Mouse (Mus musculus) right cerebral cortex, postnatal 10 days (tissue): ENCODE measurements around the gene Ptprn2.

Source experiments
- DNase-seq, 2 experiments: peaks; one replicate each; pipeline ENCODE4 v3.0.0; 2021; ENCODE audit warnings: low spot score in 2 of 2

Ptprn2 gene

GRCm38 (mm10) chr12:116873866-116874585, 388.5 kb downstream of the Ptprn2 start:
- DNase-seq: no peak

GRCm38 (mm10) chr12:116887496-116888281, 402.2 kb downstream of the Ptprn2 start:
- DNase-seq: no peak

- DNase-seq: no peak
These were observed 403.3 kb downstream of the Ptprn2 start for GRCm38 (mm10) chr12:116888856-116889255.

DNA sequence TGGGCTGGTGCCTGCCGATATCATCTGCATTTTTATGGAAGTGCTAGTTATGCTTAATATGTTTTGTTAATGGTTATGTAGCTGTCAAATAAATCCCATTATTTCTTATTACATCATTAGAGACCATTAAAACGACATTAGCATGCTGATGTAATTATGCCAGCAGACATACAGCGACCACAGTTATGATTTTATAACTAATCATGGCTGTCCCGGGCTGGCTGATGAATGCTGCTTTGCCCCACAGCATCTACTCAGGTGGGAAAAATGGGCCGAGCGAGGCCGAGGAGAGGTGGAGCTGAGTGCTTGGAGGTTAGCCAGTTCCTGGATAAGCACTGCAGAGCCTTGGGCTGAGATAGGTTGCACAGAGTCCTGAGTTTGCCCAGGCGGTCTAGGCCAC, 407.1 kb downstream of the Ptprn2 start:
- no peak for DNase-seq

GRCm38 (mm10) chr12:116896651-116897050, 411.1 kb downstream of the Ptprn2 start:
- no peak for DNase-seq

GRCm38 (mm10) chr12:116901773-116902172, 416.3 kb downstream of the Ptprn2 start:
- no peak for DNase-seq

DNA sequence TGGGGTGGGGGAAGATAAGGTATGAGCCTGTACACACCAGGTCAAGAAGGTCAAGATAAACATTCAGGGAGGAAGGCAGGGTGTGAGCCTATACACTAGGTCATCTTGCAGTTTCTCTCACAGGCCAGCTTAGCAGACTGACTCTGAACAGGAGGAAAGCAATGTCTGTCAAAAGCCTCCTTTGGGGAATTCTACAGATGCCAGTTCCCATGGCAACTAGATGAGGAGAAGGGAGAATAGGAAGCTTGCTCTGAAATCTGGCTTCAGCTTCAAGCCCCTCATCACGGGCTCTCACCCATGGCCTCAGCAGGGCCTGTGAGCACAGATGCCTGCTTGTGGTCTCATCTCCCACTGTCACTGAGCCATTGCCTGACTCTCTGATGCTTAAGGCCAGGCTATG, 421.9 kb downstream of the Ptprn2 start:
- DNase-seq: peak; percentile 42 to 60

- DNase-seq: peak; percentile 60 to 81
These were observed 423.1 kb downstream of the Ptprn2 start for GRCm38 (mm10) chr12:116908668-116909067.

GRCm38 (mm10) chr12:116916776-116917175, 431.3 kb downstream of the Ptprn2 start:
- DNase-seq: no peak

GRCm38 (mm10) chr12:116919185-116919584, 433.7 kb downstream of the Ptprn2 start:
- DNase-seq: no peak

GRCm38 (mm10) chr12:116919691-116920526, 434.4 kb downstream of the Ptprn2 start:
- peak; percentile 59 to 80 for DNase-seq

DNA sequence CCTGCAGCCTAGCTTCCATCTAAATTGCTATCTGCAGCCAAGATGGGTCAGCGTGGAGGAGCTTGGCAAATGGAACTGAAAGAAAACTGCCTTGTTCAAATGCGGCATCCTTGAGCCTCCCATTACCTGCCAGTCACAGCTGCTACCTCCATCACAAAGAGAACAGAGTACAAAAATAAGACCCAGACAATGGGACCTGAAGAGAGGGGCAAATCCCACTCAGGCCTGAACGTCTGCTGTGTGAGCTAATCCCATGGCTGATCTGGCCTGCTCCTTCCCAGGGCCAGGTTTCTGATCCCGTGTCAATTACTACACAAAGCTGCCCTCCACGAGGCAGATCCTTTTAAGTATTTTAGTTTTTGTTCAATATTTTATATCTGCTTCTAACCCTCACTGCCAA, 441.6 kb downstream of the Ptprn2 start:
- no peak for DNase-seq

DNA sequence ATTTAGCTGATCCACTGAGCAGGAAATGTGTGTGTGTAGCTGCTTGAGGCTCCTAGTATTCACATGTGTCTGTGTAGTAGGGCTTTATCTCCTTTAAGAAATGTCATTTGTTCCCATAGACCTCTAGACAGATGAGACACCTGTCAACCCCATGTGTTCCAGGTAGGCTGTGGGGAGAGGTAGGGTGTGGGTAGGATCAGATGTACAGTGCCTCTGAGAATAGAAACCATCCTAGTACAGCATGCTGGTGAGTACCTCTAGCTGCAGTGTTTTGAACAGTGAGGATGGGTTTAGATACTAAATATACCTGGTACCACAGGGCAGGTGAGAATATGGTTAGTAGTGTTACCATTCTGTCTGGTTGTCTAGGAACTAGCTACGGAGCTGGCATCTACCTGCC, 442.0 kb downstream of the Ptprn2 start:
- no peak for DNase-seq

GRCm38 (mm10) chr12:116938158-116938854, 452.8 kb downstream of the Ptprn2 start:
- DNase-seq: peak; percentile 78 to 83

GRCm38 (mm10) chr12:116943883-116944282, 458.4 kb downstream of the Ptprn2 start:
- no peak for DNase-seq

GRCm38 (mm10) chr12:116948151-116948928, 462.8 kb downstream of the Ptprn2 start:
- no peak for DNase-seq

GRCm38 (mm10) chr12:116949726-116950125, 464.2 kb downstream of the Ptprn2 start:
- DNase-seq: no peak

DNA sequence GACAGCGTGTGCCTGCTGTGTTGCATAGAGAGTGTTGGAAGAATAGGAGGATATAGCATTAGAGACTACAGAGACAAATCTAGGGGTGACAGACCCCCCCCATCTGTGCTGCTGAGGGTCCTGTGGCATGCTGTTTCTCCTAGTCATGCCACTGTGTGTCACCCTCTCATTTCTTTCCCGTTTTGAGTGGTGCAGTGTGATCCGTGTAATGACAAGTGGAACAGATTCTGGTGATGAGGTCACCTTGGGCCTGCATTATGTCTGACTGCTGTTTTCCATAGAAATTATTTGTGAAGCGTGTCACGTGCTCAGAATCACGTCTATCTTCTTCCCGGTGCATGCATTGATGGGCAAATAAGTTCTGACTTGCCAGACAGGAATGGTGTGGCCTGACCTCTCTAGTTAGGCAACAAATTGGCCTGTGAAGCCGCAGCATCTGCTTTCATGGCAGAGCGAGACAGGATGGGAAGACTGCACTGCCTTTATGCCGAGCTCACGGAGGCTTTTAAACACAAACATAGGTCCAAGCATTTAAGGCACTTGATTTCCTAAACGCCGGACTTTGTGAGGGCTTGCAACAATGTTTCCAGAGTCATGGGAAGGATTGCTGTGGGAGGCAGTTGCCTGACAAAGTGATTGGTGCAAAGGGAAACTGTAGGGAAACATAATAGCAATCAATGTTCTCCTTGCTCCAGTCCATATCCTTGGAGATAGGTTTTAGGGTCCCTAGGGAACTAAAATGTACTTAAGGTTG, 467.1 kb downstream of the Ptprn2 start:
- DNase-seq: no peak

- DNase-seq: no peak
These were observed 473.6 kb downstream of the Ptprn2 start for GRCm38 (mm10) chr12:116959164-116959563.

DNA sequence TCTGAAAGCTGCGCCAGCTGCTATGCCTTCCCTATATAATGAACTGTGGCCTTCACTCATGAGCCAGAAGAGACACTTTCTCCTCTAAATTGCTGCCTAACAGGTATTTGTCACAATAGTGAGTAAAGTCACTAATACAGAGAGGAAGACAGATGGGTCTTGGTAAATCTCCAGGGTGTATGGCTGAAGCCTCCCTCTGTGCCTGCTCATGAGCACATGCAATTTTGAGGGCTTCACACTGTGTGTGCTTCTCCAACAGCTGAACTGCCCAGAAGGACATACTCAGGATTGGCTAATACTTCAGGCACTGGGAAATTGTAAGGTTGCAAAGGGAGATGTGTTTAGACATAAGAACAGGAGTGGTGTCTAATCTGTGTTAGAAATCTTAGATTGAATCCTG, 478.4 kb downstream of the Ptprn2 start:
- DNase-seq: no peak
